Mouse (Mus musculus) CH12.LX (cell line): ENCODE measurements around the gene Htr1f. TPM values are rescaled to one million over a fixed set of nuclear protein-coding genes. Genes with fewer than 3 reads are reported as not detected.

Experiments
- DNase-seq: peaks from one replicate; pipeline ENCODE4 v3.0.0-alpha.2; 2013; ENCODE audit errors: extremely low read depth
- H3K27ac ChIP-seq: 2 replicates; pipeline ENCODE4 v1.5.1; 2012; ENCODE audit warnings: low read depth, mild to moderate bottlenecking, control low read depth, moderate library complexity; ENCODE audit not compliant: insufficient read depth
- H3K27me3 ChIP-seq: replicated peaks from 2 replicates; pipeline ENCODE3; 2012; ENCODE audit warnings: inconsistent platforms
- H3K36me3 ChIP-seq, 2 experiments: replicated peaks in 1 of 2; 2 replicates each; pipeline versions ENCODE3 to v1.6.1; 2012; ENCODE audit warnings: inconsistent platforms in 1 of 2, low read length in 1 of 2, mild to moderate bottlenecking in 1 of 2, mixed read lengths in 1 of 2, moderate library complexity in 1 of 2; ENCODE audit not compliant: control insufficient read depth in 1 of 2, insufficient read depth in 1 of 2
- H3K4me1 ChIP-seq, 2 experiments: 2 replicates each; pipeline ENCODE4 v1.6.1; 2012; ENCODE audit warnings: inconsistent platforms in 1 of 2, moderate library complexity in 1 of 2; ENCODE audit not compliant: insufficient read depth in 2 of 2, control insufficient read depth in 1 of 2
- H3K4me2 ChIP-seq: 2 replicates; pipeline ENCODE4 v1.6.1; 2012; ENCODE audit warnings: low read depth, mild to moderate bottlenecking, control low read depth; ENCODE audit not compliant: poor library complexity, insufficient read depth, severe bottlenecking
- H3K4me3 ChIP-seq, 3 experiments: fragments of 150-350 bp in 1 of 3; sonication (generic) in 1 of 3; replicated peaks in 1 of 3; 2 replicates each; pipeline versions ENCODE3 to v1.5.1; 2011 to 2012; ENCODE audit warnings: low read depth in 2 of 3, low read length in 2 of 3, mild to moderate bottlenecking in 2 of 3, moderate library complexity in 2 of 3, control low read depth in 1 of 3, improper control_type of control experiment in 1 of 3, inconsistent platforms in 1 of 3, mixed read lengths in 1 of 3; ENCODE audit not compliant: poor library complexity in 1 of 3
- H3K79me2 ChIP-seq: replicated peaks from 2 replicates; pipeline ENCODE4 v1.6.1; 2012; ENCODE audit warnings: mild to moderate bottlenecking, moderate library complexity; ENCODE audit not compliant: control insufficient read depth, poor library complexity, insufficient read depth, severe bottlenecking; ENCODE audit errors: extremely low read depth
- H3K9ac ChIP-seq: 2 replicates; pipeline ENCODE4 v1.6.1; 2012; ENCODE audit warnings: low read depth, mild to moderate bottlenecking, control low read depth, moderate library complexity; ENCODE audit not compliant: insufficient read depth
- H3K9me3 ChIP-seq: replicated peaks from 2 replicates; pipeline ENCODE3; 2012; ENCODE audit warnings: low read length, inconsistent platforms, mixed read lengths
- BHLHE40 ChIP-seq: IDR thresholded peaks from 2 replicates; pipeline ENCODE4 v1.6.1; 2011; ENCODE audit warnings: mild to moderate bottlenecking, low read depth, low read length, improper control_type of control experiment
- CHD2 ChIP-seq: IDR thresholded peaks from 2 replicates; pipeline ENCODE4 v1.6.1; 2011; ENCODE audit warnings: low read length, improper control_type of control experiment
- CTCF ChIP-seq, 2 experiments: IDR thresholded peaks in 1 of 2; conservative IDR thresholded peaks in 1 of 2; 2 replicates each; pipeline ENCODE4 v1.5.1; 2011 to 2012; ENCODE audit warnings: low read depth in 2 of 2, low read length in 2 of 2, improper control_type of control experiment in 1 of 2, inconsistent platforms in 1 of 2, mild to moderate bottlenecking in 1 of 2, moderate library complexity in 1 of 2
- E2F4 ChIP-seq: IDR thresholded peaks from 2 replicates; pipeline ENCODE4 v1.6.1; 2011; ENCODE audit warnings: low read depth, low read length, improper control_type of control experiment; ENCODE audit not compliant: insufficient replicate concordance
- ELF1 ChIP-seq: IDR thresholded peaks from 2 replicates; pipeline ENCODE4 v1.6.1; 2014; ENCODE audit warnings: low read depth, mild to moderate bottlenecking, inconsistent platforms, low read length, improper control_type of control experiment
- GABPA ChIP-seq: IDR thresholded peaks from 2 replicates; pipeline ENCODE4 v1.6.1; 2012; ENCODE audit warnings: low read depth, low read length, improper control_type of control experiment, inconsistent platforms; ENCODE audit not compliant: insufficient replicate concordance
- JUN ChIP-seq: IDR thresholded peaks from 2 replicates; pipeline ENCODE4 v1.6.1; 2011; ENCODE audit warnings: low read depth, mild to moderate bottlenecking, low read length, improper control_type of control experiment, moderate library complexity; ENCODE audit not compliant: insufficient read depth
- JUND ChIP-seq: conservative IDR thresholded peaks from 2 replicates; pipeline ENCODE4 v1.6.1; 2011; ENCODE audit warnings: low read depth, low read length, improper control_type of control experiment
- KAT2A ChIP-seq: IDR thresholded peaks from 2 replicates; pipeline ENCODE4 v1.6.1; 2012; ENCODE audit warnings: low read length, improper control_type of control experiment, inconsistent platforms; ENCODE audit not compliant: insufficient replicate concordance
- MAFK ChIP-seq: IDR thresholded peaks from 2 replicates; pipeline ENCODE4 v1.6.1; 2011; ENCODE audit warnings: low read length, improper control_type of control experiment; ENCODE audit not compliant: insufficient replicate concordance
- MEF2A ChIP-seq: IDR thresholded peaks from 2 replicates; pipeline ENCODE4 v1.6.1; 2014; ENCODE audit warnings: low read depth, mild to moderate bottlenecking, inconsistent platforms, low read length, improper control_type of control experiment, borderline replicate concordance
- MXI1 ChIP-seq: IDR thresholded peaks from 2 replicates; pipeline ENCODE4 v1.6.1; 2011; ENCODE audit warnings: mild to moderate bottlenecking, low read depth, low read length, improper control_type of control experiment
- MYC ChIP-seq: IDR thresholded peaks from 2 replicates; pipeline ENCODE4 v1.6.1; 2011; ENCODE audit warnings: low read depth, mild to moderate bottlenecking, improper control_type of control experiment, low read length
- NRF1 ChIP-seq: IDR thresholded peaks from 2 replicates; pipeline ENCODE4 v1.6.1; 2014; ENCODE audit warnings: low read depth, mild to moderate bottlenecking, inconsistent platforms, low read length, improper control_type of control experiment, moderate library complexity
- PAX5 ChIP-seq: IDR thresholded peaks from 2 replicates; pipeline ENCODE4 v1.6.1; 2012; ENCODE audit warnings: low read length, inconsistent platforms, mixed read lengths
- POLR2AphosphoS2 ChIP-seq: IDR thresholded peaks from 2 replicates; pipeline ENCODE4 v1.6.1; 2011; ENCODE audit warnings: low read depth, low read length, improper control_type of control experiment
- RAD21 ChIP-seq: IDR thresholded peaks from 2 replicates; pipeline ENCODE4 v1.6.1; 2011; ENCODE audit warnings: low read depth, mild to moderate bottlenecking, low read length, improper control_type of control experiment, moderate library complexity
- SIN3A ChIP-seq: IDR thresholded peaks from 2 replicates; pipeline ENCODE4 v1.6.1; 2012; ENCODE audit warnings: low read length, improper control_type of control experiment, inconsistent platforms
- SMC3 ChIP-seq: IDR thresholded peaks from 2 replicates; pipeline ENCODE4 v1.6.1; 2011; ENCODE audit warnings: low read depth, low read length, improper control_type of control experiment
- TBP ChIP-seq: conservative IDR thresholded peaks from 2 replicates; pipeline ENCODE4 v1.6.1; 2011; ENCODE audit warnings: low read depth, low read length, improper control_type of control experiment
- UBTF ChIP-seq: IDR thresholded peaks from 2 replicates; pipeline ENCODE4 v1.6.1; 2012; ENCODE audit warnings: low read depth, mild to moderate bottlenecking, inconsistent platforms, low read length, improper control_type of control experiment, moderate library complexity
- USF1 ChIP-seq: IDR thresholded peaks from 2 replicates; pipeline ENCODE4 v1.6.1; 2014; ENCODE audit warnings: low read depth, mild to moderate bottlenecking, inconsistent platforms, low read length, improper control_type of control experiment
- ZC3H11A ChIP-seq: IDR thresholded peaks from 2 replicates; pipeline ENCODE4 v1.6.1; 2012; ENCODE audit warnings: low read depth, mild to moderate bottlenecking, inconsistent platforms, low read length, improper control_type of control experiment
- ZKSCAN1 ChIP-seq: IDR thresholded peaks from 2 replicates; pipeline ENCODE4 v1.6.1; 2012; ENCODE audit warnings: low read depth, inconsistent platforms, low read length, improper control_type of control experiment, borderline replicate concordance
- ZNF384 ChIP-seq: IDR thresholded peaks from 2 replicates; pipeline ENCODE4 v1.6.1; 2012; ENCODE audit warnings: low read depth, low read length, improper control_type of control experiment, inconsistent platforms
- dilution Hi-C: fragments of 300-500 bp; cut with MboI; formaldehyde crosslinking; loops from 2 replicates; pipeline ENCODE4 v1.14.3; 2020; ENCODE audit warnings: low sequenced_read_pairs; ENCODE audit not compliant: extremely low pct_unique_long_range_greater_than_20kb, extremely low pct_ligation_motif_present
- in situ Hi-C: fragments of 300-500 bp; cut with MboI; formaldehyde crosslinking; loops from 3 replicates; pipeline ENCODE4 v1.14.3; 2019; ENCODE audit warnings: low sequenced_read_pairs, low pct_ligation_motif_present, low pct_unique_long_range_greater_than_20kb, mixed read lengths
- polyA plus RNA-seq: library from polyadenylated mRNA; unstranded; fragments of >175 nt; gene quantifications from 2 replicates; pipeline ENCODE4 v1.2.1, GENCODE M21; 2012; ENCODE audit warnings: low read depth; ENCODE audit not compliant: insufficient read length
- total RNA-seq, 2 experiments: library from RNA; depleted of rRNA; stranded (reverse); fragments of 300-350 nt in 1 of 2; fragments of >200 nt in 1 of 2; gene quantifications; 2 replicates each; pipeline ENCODE4 v1.2.3; 2012 to 2014

Htr1f gene
- total and polyA plus RNA-seq, 3 experiments, result not detected

- Histone ChIP-seq H3K27me3 (no peaks in the 10 kb centered on the region), H3K9ac (no peak overlapping the region), H3K36me3 (no peaks in the 10 kb centered on the region), H3K79me2 (no peaks in the 10 kb centered on the region), H3K9me3 (no peaks in the 10 kb centered on the region), H3K27ac (no peak overlapping the region), H3K4me2 (no peak overlapping the region), H3K4me1 (peaks cover 3 to 20% of the 10 kb centered on the region in 2 experiments; a peak in 3 of 4 replicates)
- dilution Hi-C loops (no loop called here), in situ Hi-C loops (loop anchor here (5.0 kb wide), 1 partner anchor 109 kb away; no protein-coding TSS in a partner anchor)
- DNase-seq, result no peak
- TF ChIP-seq CHD2 (no peak), MXI1 (no peak), ZKSCAN1 (no peak), BHLHE40 (no peak), CTCF (conservative IDR thresholded peaks at IDR 0.05 in 1 of 2, IDR thresholded peaks at IDR 0.05 in 1 of 2; ENCODE audit: low read depth in 2 of 2, low read length in 2 of 2) (no peak), ZNF384 (no peak), ZC3H11A (no peak), NRF1 (no peak), TBP (no peak), USF1 (no peak), UBTF (no peak), MYC (no peak), RAD21 (no peak), MAFK (no peak), ELF1 (no peak), E2F4 (no peak), JUND (no peak)
- TF ChIP-seq, all 38 proteins: peak for 0
- no peak overlapping the region for H3K4me3 ChIP-seq
These were observed 229.8 kb downstream of the Htr1f start for GRCm38 (mm10) chr16:64875822-64876221.

DNA sequence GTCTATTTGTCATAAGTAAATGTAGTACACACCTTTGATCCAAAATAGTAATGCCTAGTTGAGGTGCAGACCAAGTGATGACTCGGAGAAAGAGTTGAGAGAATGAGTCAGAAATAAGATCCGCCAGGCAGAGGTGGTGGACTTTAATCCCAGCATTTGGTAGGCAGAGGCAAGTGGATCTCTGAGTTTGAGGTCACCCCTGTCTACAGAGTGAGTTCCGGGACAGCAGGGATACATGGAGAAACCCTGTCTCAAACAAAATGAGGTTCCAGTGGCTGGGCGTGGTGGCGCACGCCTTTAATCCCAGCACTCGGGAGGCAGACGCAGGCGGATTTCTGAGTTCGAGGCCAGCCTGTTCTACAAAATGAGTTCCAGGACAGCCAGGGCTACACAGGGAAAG lies 230.3 kb downstream of the Htr1f start:
- no peak overlapping the region for H3K9ac ChIP-seq
- no peaks in the 10 kb centered on the region for H3K79me2 ChIP-seq
- H3K4me3 ChIP-seq, result no peak overlapping the region
- H3K4me2 ChIP-seq, result no peak overlapping the region
- H3K27me3 ChIP-seq, result no peaks in the 10 kb centered on the region
- DNase-seq, result no peak
- peaks cover 3 to 20% of the 10 kb centered on the region in 2 experiments; a peak in 3 of 4 replicates for H3K4me1 ChIP-seq
- TF ChIP-seq SIN3A (no peak), MAFK (no peak), RAD21 (no peak), JUN (no peak), PAX5 (no peak), MEF2A (no peak), SMC3 (no peak), POLR2AphosphoS2 (no peak), KAT2A (no peak), GABPA (no peak)
- in situ Hi-C loops (loop anchor here (5.0 kb wide), 1 partner anchor 108 kb away; no protein-coding TSS in a partner anchor), dilution Hi-C loops (no loop called here)
- no peaks in the 10 kb centered on the region for H3K36me3 ChIP-seq
- H3K27ac ChIP-seq, result no peak overlapping the region
- no peaks in the 10 kb centered on the region for H3K9me3 ChIP-seq
